Mouse (Mus musculus): ENCODE measurements around the gene Hdac6. TPM values are rescaled to one million over a fixed set of nuclear protein-coding genes. Genes with fewer than 3 reads are reported as not detected.

The Hdac6 gene
- polyA plus RNA-seq, 1 experiment from 2014 or later = 77.9 TPM

GRCm38 (mm10) chrX:7967596-7968201 is 20.0 kb upstream of the Hdac6 start:
- Histone ChIP-seq H3K4me3 (ENCODE audit: low read depth, low read length) (no peak overlapping the region), H3K27me3 (ENCODE audit: control insufficient read depth, insufficient read depth, low read depth, low read length) (no peaks in the 10 kb centered on the region), H3K9ac (ENCODE audit: low read depth, low read length) (no peak overlapping the region), H3K4me1 (ENCODE audit: control insufficient read depth, insufficient read depth, low read length) (no peaks in the 10 kb centered on the region), H3K27ac (ENCODE audit: low read length) (no peak overlapping the region), H3K36me3 (ENCODE audit: control insufficient read depth, insufficient read depth, low read length) (no peaks in the 10 kb centered on the region), H3K4me2 (ENCODE audit: low read length) (no peak overlapping the region), H3K9me3 (replicated peaks; ENCODE audit: control insufficient read depth, low read length, poor library complexity, severe bottlenecking) (no peaks in the 10 kb centered on the region)
- no peak for ATAC-seq
- 82% methylated on average over 6 of the region's 9 CpGs for WGBS

GRCm38 (mm10) chrX:7966161-7966560 is 18.5 kb upstream of the Hdac6 start:
- Histone ChIP-seq H3K9ac (ENCODE audit: low read depth, low read length) (no peak overlapping the region), H3K4me3 (ENCODE audit: low read depth, low read length) (no peak overlapping the region), H3K4me1 (ENCODE audit: control insufficient read depth, insufficient read depth, low read length) (no peaks in the 10 kb centered on the region), H3K9me3 (replicated peaks; ENCODE audit: control insufficient read depth, low read length, poor library complexity, severe bottlenecking) (no peaks in the 10 kb centered on the region), H3K36me3 (ENCODE audit: control insufficient read depth, insufficient read depth, low read length) (no peaks in the 10 kb centered on the region), H3K27me3 (ENCODE audit: control insufficient read depth, insufficient read depth, low read depth, low read length) (no peaks in the 10 kb centered on the region), H3K27ac (ENCODE audit: low read length) (no peak overlapping the region), H3K4me2 (ENCODE audit: low read length) (no peak overlapping the region)
- no peak for ATAC-seq
- 85% methylated on average over 4 of the region's 4 CpGs for WGBS

- no peaks in the 10 kb centered on the region for H3K4me1 ChIP-seq (ENCODE audit: control insufficient read depth, insufficient read depth, low read length)
- H3K27ac ChIP-seq (ENCODE audit: low read length) = no peak overlapping the region
- WGBS = 89% methylated on average over 7 of the region's 7 CpGs
- no peak for ATAC-seq
- no peaks in the 10 kb centered on the region for H3K36me3 ChIP-seq (ENCODE audit: control insufficient read depth, insufficient read depth, low read length)
- H3K9ac ChIP-seq (ENCODE audit: low read depth, low read length) = no peak overlapping the region
- no peaks in the 10 kb centered on the region for H3K27me3 ChIP-seq (ENCODE audit: control insufficient read depth, insufficient read depth, low read depth, low read length)
- H3K4me2 ChIP-seq (ENCODE audit: low read length) = no peak overlapping the region
- no peaks in the 10 kb centered on the region for H3K9me3 ChIP-seq (replicated peaks; ENCODE audit: control insufficient read depth, low read length, poor library complexity, severe bottlenecking)
- no peak overlapping the region for H3K4me3 ChIP-seq (ENCODE audit: low read depth, low read length)
Measured at GRCm38 (mm10) chrX:7963829-7964626, 16.3 kb upstream of the Hdac6 start.

- 90% methylated on average over 9 of the region's 9 CpGs for WGBS
- Histone ChIP-seq H3K4me1 (ENCODE audit: control insufficient read depth, insufficient read depth, low read length) (no peaks in the 10 kb centered on the region), H3K4me2 (ENCODE audit: low read length) (no peak overlapping the region), H3K27ac (ENCODE audit: low read length) (no peak overlapping the region), H3K27me3 (ENCODE audit: control insufficient read depth, insufficient read depth, low read depth, low read length) (no peaks in the 10 kb centered on the region), H3K9ac (ENCODE audit: low read depth, low read length) (no peak overlapping the region), H3K4me3 (ENCODE audit: low read depth, low read length) (no peak overlapping the region), H3K9me3 (replicated peaks; ENCODE audit: control insufficient read depth, low read length, poor library complexity, severe bottlenecking) (no peaks in the 10 kb centered on the region), H3K36me3 (ENCODE audit: control insufficient read depth, insufficient read depth, low read length) (no peaks in the 10 kb centered on the region)
- no peak for ATAC-seq
Measured at GRCm38 (mm10) chrX:7958868-7959267, 11.2 kb upstream of the Hdac6 start.

GRCm38 (mm10) chrX:7950091-7950490 is 2.4 kb upstream of the Hdac6 start:
- no peak overlapping the region for H3K4me3 ChIP-seq (ENCODE audit: low read depth, low read length)
- peaks cover 6% of the 10 kb centered on the region; the same call in 1 of the 2 replicates for H3K4me1 ChIP-seq (ENCODE audit: control insufficient read depth, insufficient read depth, low read length)
- H3K9ac ChIP-seq (ENCODE audit: low read depth, low read length) = no peak overlapping the region
- no peak overlapping the region for H3K4me2 ChIP-seq (ENCODE audit: low read length)
- H3K9me3 ChIP-seq (replicated peaks; ENCODE audit: control insufficient read depth, low read length, poor library complexity, severe bottlenecking) = no peaks in the 10 kb centered on the region
- H3K27ac ChIP-seq (ENCODE audit: low read length) = no peak overlapping the region
- no peaks in the 10 kb centered on the region for H3K27me3 ChIP-seq (ENCODE audit: control insufficient read depth, insufficient read depth, low read depth, low read length)
- H3K36me3 ChIP-seq (ENCODE audit: control insufficient read depth, insufficient read depth, low read length) = no peaks in the 10 kb centered on the region
- 93% methylated on average over 7 of the region's 7 CpGs for WGBS
- no peak for ATAC-seq

- peak overlapping the region; percentile 8; the same call in 1 of the 2 replicates for H3K9ac ChIP-seq (ENCODE audit: low read depth, low read length)
- peak; percentile 99 for ATAC-seq
- no peaks in the 10 kb centered on the region for H3K9me3 ChIP-seq (replicated peaks; ENCODE audit: control insufficient read depth, low read length, poor library complexity, severe bottlenecking)
- whole genome bisulfite sequencing = 29% methylated on average over 38 of the region's 38 CpGs
- peak overlapping the region; percentile 33 for H3K4me2 ChIP-seq (ENCODE audit: low read length)
- no peaks in the 10 kb centered on the region for H3K36me3 ChIP-seq (ENCODE audit: control insufficient read depth, insufficient read depth, low read length)
- peak overlapping the region; percentile 19 for H3K27ac ChIP-seq (ENCODE audit: low read length)
- H3K4me3 ChIP-seq (ENCODE audit: low read depth, low read length) = peak overlapping the region; percentile 51
- no peaks in the 10 kb centered on the region for H3K27me3 ChIP-seq (ENCODE audit: control insufficient read depth, insufficient read depth, low read depth, low read length)
- H3K4me1 ChIP-seq (ENCODE audit: control insufficient read depth, insufficient read depth, low read length) = peaks cover 6% of the 10 kb centered on the region; the same call in 1 of the 2 replicates
Measured at GRCm38 (mm10) chrX:7947900-7948492, 307 bp upstream of the Hdac6 start.

GRCm38 (mm10) chrX:7945618-7946017 is 2.1 kb downstream of the Hdac6 start:
- H3K9me3 ChIP-seq (replicated peaks; ENCODE audit: control insufficient read depth, low read length, poor library complexity, severe bottlenecking) = no peaks in the 10 kb centered on the region
- H3K4me2 ChIP-seq (ENCODE audit: low read length) = no peak overlapping the region
- H3K36me3 ChIP-seq (ENCODE audit: control insufficient read depth, insufficient read depth, low read length) = no peaks in the 10 kb centered on the region; the same call in 1 of the 2 replicates
- WGBS = 70% methylated on average over 8 of the region's 8 CpGs
- H3K27ac ChIP-seq (ENCODE audit: low read length) = no peak overlapping the region
- no peak overlapping the region for H3K9ac ChIP-seq (ENCODE audit: low read depth, low read length)
- no peak for ATAC-seq
- no peaks in the 10 kb centered on the region for H3K27me3 ChIP-seq (ENCODE audit: control insufficient read depth, insufficient read depth, low read depth, low read length)
- H3K4me3 ChIP-seq (ENCODE audit: low read depth, low read length) = no peak overlapping the region
- peaks cover 6% of the 10 kb centered on the region; the same call in 1 of the 2 replicates for H3K4me1 ChIP-seq (ENCODE audit: control insufficient read depth, insufficient read depth, low read length)

- peaks cover 7% of the 10 kb centered on the region; the same call in 1 of the 2 replicates for H3K36me3 ChIP-seq (ENCODE audit: control insufficient read depth, insufficient read depth, low read length)
Measured at GRCm38 (mm10) chrX:7937667-7938066, 10.0 kb downstream of the Hdac6 start.

GRCm38 (mm10) chrX:7936874-7937273 is 10.8 kb downstream of the Hdac6 start:
- Histone ChIP-seq H3K9me3 (replicated peaks; ENCODE audit: control insufficient read depth, low read length, poor library complexity, severe bottlenecking) (no peaks in the 10 kb centered on the region), H3K4me1 (ENCODE audit: control insufficient read depth, insufficient read depth, low read length) (no peaks in the 10 kb centered on the region), H3K9ac (ENCODE audit: low read depth, low read length) (no peak overlapping the region), H3K27me3 (ENCODE audit: control insufficient read depth, insufficient read depth, low read depth, low read length) (no peaks in the 10 kb centered on the region), H3K4me2 (ENCODE audit: low read length) (no peak overlapping the region), H3K36me3 (ENCODE audit: control insufficient read depth, insufficient read depth, low read length) (peaks cover 11% of the 10 kb centered on the region; the same call in 1 of the 2 replicates), H3K27ac (ENCODE audit: low read length) (no peak overlapping the region), H3K4me3 (ENCODE audit: low read depth, low read length) (no peak overlapping the region)
- WGBS = 50% methylated on average over 11 of the region's 11 CpGs
- no peak for ATAC-seq

More at GRCm38 (mm10) chrX:7937667-7938066, 10.0 kb downstream of the Hdac6 start:
- no peak overlapping the region for H3K27ac ChIP-seq (ENCODE audit: low read length)
- H3K4me3 ChIP-seq (ENCODE audit: low read depth, low read length) = no peak overlapping the region
- no peak for ATAC-seq
- no peaks in the 10 kb centered on the region for H3K9me3 ChIP-seq (replicated peaks; ENCODE audit: control insufficient read depth, low read length, poor library complexity, severe bottlenecking)
- no peak overlapping the region for H3K9ac ChIP-seq (ENCODE audit: low read depth, low read length)
- H3K4me1 ChIP-seq (ENCODE audit: control insufficient read depth, insufficient read depth, low read length) = no peaks in the 10 kb centered on the region
- no peak overlapping the region for H3K4me2 ChIP-seq (ENCODE audit: low read length)
- no peaks in the 10 kb centered on the region for H3K27me3 ChIP-seq (ENCODE audit: control insufficient read depth, insufficient read depth, low read depth, low read length)
- 90% methylated on average over 6 of the region's 6 CpGs for WGBS
